Mouse (Mus musculus) heart, embryonic 13.5 days (tissue): ENCODE data around the gene Fam76a. TPM values are rescaled to one million over a fixed set of nuclear protein-coding genes. Genes with fewer than 3 reads are reported as not detected.
"Not testable (repeated sequence)": the region's sequence is repeated elsewhere in the genome, so short reads cannot be mapped to it uniquely, and the experiment has no call there.

ENCODE experiments used
- ATAC-seq: fragments of 200-750 bp; cut with Nextera tagmentation; 2 replicates; pipeline ENCODE4 v1.8.0; 2017; ENCODE audit warnings: moderate TSS enrichment; ENCODE audit not compliant: insufficient number of reproducible peaks, low FRiP score, low TSS enrichment; ENCODE audit errors: extremely low read depth
- H3K27ac ChIP-seq: fragments of 300-500 bp; sonication (generic); replicated peaks from 2 replicates; pipeline ENCODE4 v1.5.1; 2015; ENCODE audit warnings: moderate library complexity, mild to moderate bottlenecking, inconsistent platforms
- H3K27me3 ChIP-seq: fragments of 300-500 bp; sonication (generic); replicated peaks from 2 replicates; pipeline ENCODE4 v1.6.1; 2015; ENCODE audit warnings: mild to moderate bottlenecking, inconsistent platforms
- H3K36me3 ChIP-seq: fragments of 300-500 bp; sonication (generic); 2 replicates; pipeline ENCODE4 v1.6.1; 2015; ENCODE audit warnings: mild to moderate bottlenecking, inconsistent platforms
- H3K4me1 ChIP-seq: fragments of 300-500 bp; sonication (generic); 2 replicates; pipeline ENCODE4 v1.6.1; 2015; ENCODE audit warnings: inconsistent platforms
- H3K4me2 ChIP-seq: fragments of 300-500 bp; sonication (generic); 2 replicates; pipeline ENCODE4 v1.6.1; 2015; ENCODE audit warnings: inconsistent platforms, mild to moderate bottlenecking, moderate library complexity
- H3K4me3 ChIP-seq: fragments of 300-500 bp; sonication (generic); 2 replicates; pipeline ENCODE4 v1.5.1; 2015; ENCODE audit warnings: moderate library complexity, mild to moderate bottlenecking, inconsistent platforms
- H3K9ac ChIP-seq: fragments of 300-500 bp; sonication (generic); 2 replicates; pipeline ENCODE4 v1.6.1; 2015; ENCODE audit warnings: inconsistent platforms, mild to moderate bottlenecking, moderate library complexity
- H3K9me3 ChIP-seq: fragments of 300-500 bp; sonication (generic); 2 replicates; pipeline ENCODE4 v1.6.1; 2016; ENCODE audit warnings: inconsistent platforms
- WGBS: fragments of 180-500 bp; shearing (Covaris S2); methylation state at CpG from one replicate; pipeline ENCODE4 v1.1.7; 2015; ENCODE audit warnings: mixed read lengths; 5-methylcytosine and 5-hydroxymethylcytosine counted together
- polyA plus RNA-seq: library from polyadenylated mRNA; unstranded; fragments of >200 nt; fragmentation: Nextera tagmentation; extraction: Ambion mirVana; gene quantifications from 2 replicates; pipeline ENCODE4 v1.2.1, GENCODE M21; 2015

The Fam76a gene
- polyA plus RNA-seq, 1 experiment from 2014 or later: 35.6 TPM

DNA sequence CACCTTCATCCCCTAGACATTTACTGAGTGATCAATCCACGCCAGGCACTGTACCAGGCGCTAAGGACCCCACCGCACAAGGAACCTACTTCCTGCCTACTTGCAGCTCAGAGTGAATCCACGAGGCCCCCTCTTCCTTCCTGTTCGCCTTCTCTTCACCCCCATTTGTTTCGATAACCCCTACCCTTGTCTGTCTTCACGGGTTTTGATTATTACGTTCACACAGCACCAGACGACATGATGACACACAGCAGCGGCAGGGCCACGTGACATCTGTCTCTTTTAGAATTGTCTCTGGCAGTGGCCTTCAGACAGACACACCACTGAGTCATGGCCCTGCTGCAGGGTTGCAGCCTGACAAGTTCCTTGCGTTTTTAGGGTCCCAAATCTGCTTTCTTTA, 21.7 kb upstream of the Fam76a start:
- H3K27me3 ChIP-seq: peaks cover 10% of the 10 kb centered on the region
- peaks cover 53% of the 10 kb centered on the region for H3K4me1 ChIP-seq
- no peak overlapping the region for H3K9ac ChIP-seq
- H3K4me3 ChIP-seq: no peak overlapping the region
- H3K9me3 ChIP-seq: no peaks in the 10 kb centered on the region
- H3K4me2 ChIP-seq: no peak overlapping the region
- H3K27ac ChIP-seq: 0 out of 2 replicates have a peak overlapping the region, but pooled peaks have one; percentile 85
- H3K36me3 ChIP-seq: no peaks in the 10 kb centered on the region
- 57% methylated on average over 12 of the region's 12 CpGs for WGBS
- ATAC-seq: no peak

GRCm38 (mm10) chr4:132943088-132943487, 20.7 kb upstream of the Fam76a start:
- no peak overlapping the region for H3K27ac ChIP-seq

GRCm38 (mm10) chr4:132941012-132941729, 18.8 kb upstream of the Fam76a start:
- no peak overlapping the region for H3K4me3 ChIP-seq
- H3K36me3 ChIP-seq: no peaks in the 10 kb centered on the region
- no peak overlapping the region for H3K9ac ChIP-seq
- H3K4me1 ChIP-seq: peaks cover 36% of the 10 kb centered on the region
- H3K27ac ChIP-seq: no peak overlapping the region
- peaks cover 10% of the 10 kb centered on the region for H3K27me3 ChIP-seq
- H3K4me2 ChIP-seq: peak overlapping the region; percentile 2; the same call in 1 of the 2 replicates
- H3K9me3 ChIP-seq: no peaks in the 10 kb centered on the region
- WGBS: 50% methylated on average over 23 of the region's 23 CpGs
- ATAC-seq: no peak

More at GRCm38 (mm10) chr4:132943088-132943487, 20.7 kb upstream of the Fam76a start:
- Histone ChIP-seq H3K9me3 (no peaks in the 10 kb centered on the region), H3K4me2 (no peak overlapping the region), H3K9ac (no peak overlapping the region), H3K36me3 (no peaks in the 10 kb centered on the region), H3K4me1 (peaks cover 55% of the 10 kb centered on the region), H3K4me3 (no peak overlapping the region), H3K27me3 (peaks cover 10% of the 10 kb centered on the region)
- ATAC-seq: no peak
- WGBS: 68% methylated on average over 8 of the region's 8 CpGs

DNA sequence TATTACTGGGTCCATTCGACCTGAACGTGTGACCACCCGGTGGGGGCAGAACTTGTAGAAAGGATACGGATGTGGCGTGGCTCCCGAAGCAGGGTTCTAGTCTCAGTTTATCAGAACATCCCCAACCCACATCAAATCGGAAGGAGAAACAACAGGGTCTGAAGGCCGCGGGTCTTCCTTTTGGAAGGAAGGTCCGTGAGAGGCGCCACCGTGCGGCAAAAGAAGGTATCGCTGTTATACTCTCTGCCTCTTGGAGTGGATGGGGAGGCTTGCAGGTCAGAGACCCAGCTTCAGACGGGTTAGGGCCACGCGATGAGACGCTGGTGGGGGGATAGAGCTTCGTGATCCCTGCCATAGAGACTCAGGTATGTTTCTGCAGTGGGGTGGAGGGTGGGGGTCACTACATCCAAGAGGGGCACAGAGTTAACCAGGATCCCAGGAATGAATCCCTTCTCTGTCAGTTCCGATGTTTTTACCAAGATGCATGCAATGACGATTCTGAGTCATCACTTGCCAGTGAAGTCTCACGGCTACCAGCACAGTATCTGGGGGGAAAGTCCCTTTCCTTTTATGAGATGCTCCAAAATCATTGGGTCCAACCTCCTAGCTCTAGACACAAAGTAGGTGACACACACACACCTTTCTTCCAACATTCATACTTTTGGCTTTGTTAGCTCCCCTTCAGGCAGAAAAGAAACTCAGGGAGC, 17.2 kb upstream of the Fam76a start:
- peaks cover 26% of the 10 kb centered on the region for H3K4me1 ChIP-seq
- H3K4me3 ChIP-seq: no peak overlapping the region
- H3K36me3 ChIP-seq: no peaks in the 10 kb centered on the region
- H3K9me3 ChIP-seq: no peaks in the 10 kb centered on the region
- H3K9ac ChIP-seq: no peak overlapping the region
- peak overlapping the region; percentile 37 for H3K4me2 ChIP-seq
- no peak for ATAC-seq
- 25% methylated on average over 22 of the region's 22 CpGs for WGBS
- peaks cover 10% of the 10 kb centered on the region for H3K27me3 ChIP-seq
- no peak overlapping the region for H3K27ac ChIP-seq

DNA sequence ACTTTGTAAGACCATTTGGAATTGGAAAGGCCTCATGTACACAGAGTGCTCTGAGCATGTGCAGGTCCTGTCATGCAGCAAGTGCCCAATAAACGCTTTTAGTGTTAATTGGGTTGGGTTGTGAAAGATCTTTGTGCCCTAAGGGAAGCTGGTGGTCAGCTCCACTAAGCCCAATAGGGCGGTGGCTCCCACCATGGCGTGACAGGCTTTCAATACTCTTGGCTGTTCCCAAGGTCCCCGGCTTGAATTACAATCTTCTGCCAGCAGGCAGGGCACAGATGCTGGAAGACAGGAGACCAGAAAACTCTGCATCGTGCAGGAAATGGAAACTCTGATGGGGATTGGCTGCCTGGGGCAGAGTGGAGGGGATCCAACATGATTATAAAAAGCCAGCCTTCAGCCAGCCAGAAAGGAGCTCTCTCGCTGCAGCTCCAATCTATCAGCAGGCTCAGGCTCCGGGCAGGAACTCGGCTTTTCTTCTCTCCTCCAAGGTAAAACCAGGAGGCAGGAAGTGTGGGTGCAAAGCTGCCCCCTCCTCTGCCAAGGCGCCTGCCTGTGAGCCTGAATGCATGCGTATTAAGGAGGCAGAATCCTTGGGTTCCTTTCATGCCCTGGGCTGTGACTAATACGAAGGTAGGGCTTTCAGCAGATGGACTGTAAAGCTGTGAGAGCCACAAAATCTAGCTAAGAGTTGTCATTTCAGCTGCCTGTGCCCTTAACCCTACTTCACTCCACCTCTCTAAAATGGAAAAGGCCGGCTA, 16.0 kb upstream of the Fam76a start:
- no peaks in the 10 kb centered on the region for H3K36me3 ChIP-seq
- peaks cover 10% of the 10 kb centered on the region for H3K27me3 ChIP-seq
- H3K27ac ChIP-seq: peak overlapping the region; percentile 73
- no peak overlapping the region for H3K9ac ChIP-seq
- H3K4me2 ChIP-seq: peak overlapping the region; percentile 30
- peaks cover 20% of the 10 kb centered on the region for H3K4me1 ChIP-seq
- no peaks in the 10 kb centered on the region for H3K9me3 ChIP-seq
- H3K4me3 ChIP-seq: no peak overlapping the region
- 47% methylated on average over 12 of the region's 12 CpGs for whole genome bisulfite sequencing
- ATAC-seq: no peak

DNA sequence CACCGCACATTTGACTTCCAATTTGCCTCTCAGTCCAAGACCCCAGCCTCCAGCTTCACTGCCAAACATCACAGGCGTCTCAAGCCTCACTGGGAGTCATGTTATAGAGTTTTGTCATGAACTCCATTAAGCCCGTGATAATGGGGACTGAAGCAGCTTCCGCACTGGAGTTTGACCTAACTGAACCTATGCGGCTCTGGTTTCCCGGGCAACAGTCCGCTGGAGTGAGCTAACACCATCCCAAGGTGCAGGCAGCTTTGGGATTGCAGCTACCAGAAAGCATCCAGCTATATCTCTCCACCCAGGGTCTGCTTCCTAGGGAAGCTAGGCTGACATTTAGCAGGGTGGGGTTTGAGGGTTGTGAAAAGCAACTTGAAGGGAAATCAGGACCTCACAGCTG, 12.3 kb upstream of the Fam76a start:
- no peak overlapping the region for H3K27ac ChIP-seq
- no peak overlapping the region for H3K4me3 ChIP-seq
- no peaks in the 10 kb centered on the region for H3K9me3 ChIP-seq
- ATAC-seq: no peak
- H3K4me1 ChIP-seq: peaks cover 17% of the 10 kb centered on the region
- 32% methylated on average over 7 of the region's 7 CpGs for WGBS
- H3K36me3 ChIP-seq: no peaks in the 10 kb centered on the region
- no peak overlapping the region for H3K4me2 ChIP-seq
- H3K27me3 ChIP-seq: peaks cover 7% of the 10 kb centered on the region; the same call in 1 of the 2 replicates
- H3K9ac ChIP-seq: no peak overlapping the region

DNA sequence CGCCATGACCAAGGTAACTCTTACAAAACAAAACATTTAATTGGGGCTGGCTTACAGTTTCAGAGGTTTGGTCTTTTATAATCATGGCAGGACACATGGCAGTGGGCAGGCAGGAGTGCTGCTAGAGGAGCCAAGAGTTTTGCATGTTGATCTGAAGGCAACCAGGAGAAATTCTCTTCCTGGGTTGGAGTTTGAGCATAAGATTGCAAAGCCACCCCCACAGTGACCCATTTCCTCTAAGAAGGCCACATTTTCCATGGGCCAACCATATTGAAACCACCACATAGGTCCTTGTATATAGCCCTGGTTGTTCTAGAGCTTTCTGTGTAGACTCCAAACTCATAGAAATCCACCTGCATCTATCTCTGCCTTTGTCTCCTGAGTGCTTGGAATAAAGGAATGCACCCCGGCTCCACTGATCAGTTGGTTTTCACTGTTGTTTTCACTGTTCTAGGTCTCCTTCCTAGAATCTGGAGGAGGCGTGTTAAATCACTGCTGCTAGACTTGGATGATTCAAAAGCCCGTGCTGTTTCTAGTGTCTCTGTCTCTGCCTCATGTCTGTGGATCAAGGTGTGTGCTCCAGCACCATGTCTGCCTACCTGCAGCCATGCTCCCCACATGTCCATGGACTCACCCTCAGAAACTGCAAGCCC, 10.5 kb upstream of the Fam76a start:
- Histone ChIP-seq H3K27me3 (peaks cover 8% of the 10 kb centered on the region; the same call in 1 of the 2 replicates), H3K36me3 (no peaks in the 10 kb centered on the region), H3K4me3 (no peak overlapping the region), H3K9me3 (no peaks in the 10 kb centered on the region), H3K9ac (no peak overlapping the region), H3K4me2 (no peak overlapping the region), H3K4me1 (peaks cover 7% of the 10 kb centered on the region; the same call in 1 of the 2 replicates), H3K27ac (no peak overlapping the region)
- 70% methylated on average over 4 of the region's 4 CpGs for WGBS
- no peak for ATAC-seq

DNA sequence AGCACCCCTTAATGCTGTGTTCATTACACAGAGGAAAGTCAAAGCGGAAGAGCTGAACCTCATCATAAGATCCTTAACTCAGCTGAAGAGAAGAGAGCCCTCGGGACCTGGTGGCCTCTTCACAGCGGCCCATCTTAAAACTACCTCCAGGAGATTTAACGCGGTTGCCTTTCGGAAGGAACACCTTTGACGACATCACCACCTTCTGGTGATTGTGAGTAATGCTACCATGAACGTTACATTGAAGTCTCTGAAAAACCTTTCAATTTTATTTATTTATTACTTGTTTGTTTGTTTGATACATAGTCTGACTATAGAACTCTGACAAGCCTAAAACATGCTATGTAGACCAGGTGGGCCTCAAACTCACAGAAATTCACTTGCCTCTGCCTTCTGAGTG, 8.4 kb upstream of the Fam76a start:
- Histone ChIP-seq H3K36me3 (no peaks in the 10 kb centered on the region), H3K9me3 (no peaks in the 10 kb centered on the region), H3K4me2 (no peak overlapping the region), H3K9ac (no peak overlapping the region), H3K27ac (no peak overlapping the region), H3K27me3 (peaks cover 8% of the 10 kb centered on the region; the same call in 1 of the 2 replicates), H3K4me3 (no peak overlapping the region), H3K4me1 (peaks cover 7% of the 10 kb centered on the region; the same call in 1 of the 2 replicates)
- 11% methylated on average over 8 of the region's 8 CpGs for WGBS
- ATAC-seq: no peak

GRCm38 (mm10) chr4:132926520-132926919, 4.2 kb upstream of the Fam76a start:
- not testable (repeated sequence) for H3K36me3 ChIP-seq, H3K27ac ChIP-seq, H3K9ac ChIP-seq, ATAC-seq, H3K4me3 ChIP-seq, H3K4me2 ChIP-seq, H3K27me3 ChIP-seq, H3K9me3 ChIP-seq
- WGBS: 69% methylated on average over 2 of the region's 2 CpGs
- peaks cover 11% of the 10 kb centered on the region for H3K4me1 ChIP-seq

DNA sequence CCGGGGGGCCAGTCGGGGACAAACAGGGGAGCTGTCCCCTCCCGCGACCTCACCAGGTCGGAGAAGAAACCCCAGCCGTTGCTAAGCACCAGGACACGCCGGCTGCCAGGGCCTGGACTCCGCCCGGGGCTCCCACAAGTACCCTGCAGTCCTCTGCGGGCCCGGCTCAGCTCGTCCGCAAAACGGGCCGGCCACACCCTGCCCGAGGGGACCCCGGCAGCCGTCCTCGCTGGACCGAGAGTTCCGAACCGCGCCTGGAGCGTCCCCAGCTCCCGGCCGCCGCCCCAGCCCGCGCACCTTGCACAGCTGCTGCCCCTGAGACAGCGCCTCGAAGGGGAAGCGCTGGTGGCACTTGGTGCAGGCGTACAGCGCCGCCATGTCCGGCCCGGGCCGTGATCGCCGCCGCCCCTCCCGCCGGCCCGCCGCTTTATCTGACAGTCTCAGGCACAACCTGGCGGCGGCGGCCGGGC, 262 bp downstream of the Fam76a start:
- H3K9me3 ChIP-seq: no peaks in the 10 kb centered on the region
- under 1% methylated on average over 41 of the region's 50 CpGs for WGBS
- H3K9ac ChIP-seq: peak overlapping the region; percentile 97
- H3K4me3 ChIP-seq: peak overlapping the region; percentile 100
- no peaks in the 10 kb centered on the region for H3K27me3 ChIP-seq
- peak overlapping the region; percentile 93 for H3K4me2 ChIP-seq
- H3K27ac ChIP-seq: peak overlapping the region; percentile 90
- peaks cover 19% of the 10 kb centered on the region for H3K4me1 ChIP-seq
- peaks cover 30% of the 10 kb centered on the region for H3K36me3 ChIP-seq
- no peak for ATAC-seq

- Histone ChIP-seq H3K4me2 (peak overlapping the region; percentile 93), H3K9ac (peak overlapping the region; percentile 97), H3K4me1 (peaks cover 19% of the 10 kb centered on the region), H3K36me3 (peaks cover 36% of the 10 kb centered on the region), H3K4me3 (peak overlapping the region; percentile 100), H3K27me3 (no peaks in the 10 kb centered on the region), H3K27ac (peak overlapping the region; percentile 90), H3K9me3 (no peaks in the 10 kb centered on the region)
- ATAC-seq: no peak
- WGBS: 29% methylated on average over 12 of the region's 12 CpGs
Measured at GRCm38 (mm10) chr4:132921488-132921887, 870 bp downstream of the Fam76a start.
